Mouse (Mus musculus) liver, embryonic 13.5 days (tissue): Measurements from ENCODE around the gene Etl4. TPM values are rescaled to one million over a fixed set of nuclear protein-coding genes. Genes with fewer than 3 reads are reported as not detected.
"Not testable (repeated sequence)": the region's sequence is repeated elsewhere in the genome, so short reads cannot be mapped to it uniquely, and the experiment has no call there.

Source experiments
- ATAC-seq: fragments of 200-750 bp; cut with Nextera tagmentation; 2 replicates; pipeline ENCODE4 v1.8.0; 2017; ENCODE audit warnings: low read depth, mild to moderate bottlenecking, moderate number of reproducible peaks, moderate library complexity
- DNase-seq: peaks from one replicate; pipeline ENCODE4 v3.0.0; 2022
- H3K27ac ChIP-seq: fragments of 300-500 bp; sonication (generic); 2 replicates; pipeline ENCODE4 v1.5.1; 2015; ENCODE audit warnings: moderate library complexity, mild to moderate bottlenecking, inconsistent platforms
- H3K27me3 ChIP-seq: fragments of 300-500 bp; sonication (generic); 2 replicates; pipeline ENCODE4 v1.6.1; 2015; ENCODE audit warnings: mild to moderate bottlenecking, inconsistent platforms
- H3K36me3 ChIP-seq: fragments of 300-500 bp; sonication (generic); 2 replicates; pipeline ENCODE4 v1.6.1; 2015; ENCODE audit warnings: mild to moderate bottlenecking, inconsistent platforms
- H3K4me1 ChIP-seq: fragments of 300-500 bp; sonication (generic); replicated peaks from 2 replicates; pipeline ENCODE4 v1.6.1; 2015; ENCODE audit warnings: inconsistent platforms
- H3K4me2 ChIP-seq: fragments of 300-500 bp; sonication (generic); 2 replicates; pipeline ENCODE4 v1.6.1; 2015; ENCODE audit warnings: inconsistent platforms, mild to moderate bottlenecking, moderate library complexity
- H3K4me3 ChIP-seq: fragments of 300-500 bp; sonication (generic); replicated peaks from 2 replicates; pipeline ENCODE4 v1.5.1; 2015; ENCODE audit warnings: mild to moderate bottlenecking, inconsistent platforms
- H3K9ac ChIP-seq: fragments of 300-500 bp; sonication (generic); 2 replicates; pipeline ENCODE4 v1.6.1; 2015; ENCODE audit warnings: mild to moderate bottlenecking, inconsistent platforms
- H3K9me3 ChIP-seq: fragments of 300-500 bp; sonication (generic); replicated peaks from 2 replicates; pipeline ENCODE4 v1.6.1; 2016; ENCODE audit warnings: inconsistent platforms
- WGBS: fragments of 180-500 bp; shearing (Covaris S2); methylation state at CpG from one replicate; pipeline ENCODE4 v1.1.7; 2015; ENCODE audit not compliant: insufficient replicate concordance; 5-methylcytosine and 5-hydroxymethylcytosine counted together
- polyA plus RNA-seq: library from polyadenylated mRNA; unstranded; fragments of >200 nt; fragmentation: Nextera tagmentation; extraction: Ambion mirVana; gene quantifications from 2 replicates; pipeline ENCODE4 v1.2.1, GENCODE M21; 2015

The Etl4 gene
- polyA plus RNA-seq, 1 experiment from 2014 or later = 2.7 TPM

GRCm38 (mm10) chr2:20302517-20302916 is 392.9 kb downstream of the Etl4 start:
- H3K27me3 ChIP-seq = no peaks in the 10 kb centered on the region
- no peaks in the 10 kb centered on the region for H3K4me1 ChIP-seq
- WGBS = 76% methylated on average over 3 of the region's 3 CpGs
- no peak overlapping the region for H3K4me2 ChIP-seq
- no peaks in the 10 kb centered on the region for H3K36me3 ChIP-seq
- H3K9ac ChIP-seq = no peak overlapping the region
- H3K9me3 ChIP-seq = no peaks in the 10 kb centered on the region
- ATAC-seq (no peak), DNase-seq (no peak)
- H3K27ac ChIP-seq = no peak overlapping the region
- no peak overlapping the region for H3K4me3 ChIP-seq

- no peak overlapping the region for H3K27ac ChIP-seq
- DNase-seq = no peak
- WGBS = 33% methylated on average over 1 of the region's 1 CpGs
- H3K9ac ChIP-seq = no peak overlapping the region
- no peaks in the 10 kb centered on the region for H3K4me1 ChIP-seq
- no peak for ATAC-seq
- H3K36me3 ChIP-seq = no peaks in the 10 kb centered on the region
- H3K4me2 ChIP-seq = no peak overlapping the region
- no peaks in the 10 kb centered on the region for H3K27me3 ChIP-seq
- no peak overlapping the region for H3K4me3 ChIP-seq
- no peaks in the 10 kb centered on the region for H3K9me3 ChIP-seq
These were observed 415.4 kb downstream of the Etl4 start for GRCm38 (mm10) chr2:20324954-20325353.

GRCm38 (mm10) chr2:20336176-20336575 is 426.6 kb downstream of the Etl4 start:
- ATAC-seq = no peak
- H3K27ac ChIP-seq = no peak overlapping the region
- no peak overlapping the region for H3K9ac ChIP-seq
- no peak for DNase-seq
- H3K9me3 ChIP-seq = no peaks in the 10 kb centered on the region
- H3K27me3 ChIP-seq = no peaks in the 10 kb centered on the region
- H3K36me3 ChIP-seq = no peaks in the 10 kb centered on the region
- 73% methylated on average over 6 of the region's 6 CpGs for WGBS
- no peaks in the 10 kb centered on the region for H3K4me1 ChIP-seq
- H3K4me3 ChIP-seq = no peak overlapping the region
- H3K4me2 ChIP-seq = no peak overlapping the region

DNA sequence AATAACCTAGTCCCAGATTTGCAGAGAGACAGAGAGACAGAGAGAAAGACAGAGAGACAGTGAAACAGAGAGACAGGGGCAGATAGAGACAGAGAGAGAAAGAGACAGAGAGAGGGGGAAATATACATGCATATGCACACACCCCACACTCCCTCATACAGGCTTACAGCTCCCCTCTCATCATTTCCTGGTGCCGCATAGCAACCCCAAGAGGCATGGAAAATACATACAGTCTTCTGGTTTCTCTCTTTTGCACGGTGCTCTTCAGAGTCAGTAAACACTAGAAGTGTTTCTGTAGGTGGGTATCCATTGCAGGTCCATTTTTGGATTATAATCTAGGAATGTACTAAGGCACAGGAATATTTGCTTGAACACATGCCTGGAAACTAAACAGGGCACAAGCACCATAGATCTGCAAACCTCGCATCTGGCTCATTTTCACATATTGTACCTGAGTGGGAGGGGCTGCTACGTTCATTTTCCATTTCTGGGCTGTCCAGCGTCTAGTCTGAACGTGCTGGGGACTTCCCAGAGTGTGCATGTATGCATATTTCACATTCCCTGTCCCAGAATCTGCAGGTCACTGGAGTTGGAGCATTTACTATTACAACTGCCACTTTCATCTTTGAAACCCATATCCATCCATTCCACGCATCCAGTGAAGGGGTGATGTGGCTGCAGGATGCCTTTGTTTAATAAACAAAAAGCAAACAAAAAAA is 429.6 kb downstream of the Etl4 start:
- Histone ChIP-seq H3K4me3 (no peak overlapping the region), H3K9me3 (no peaks in the 10 kb centered on the region), H3K27me3 (no peaks in the 10 kb centered on the region), H3K4me2 (no peak overlapping the region), H3K4me1 (no peaks in the 10 kb centered on the region), H3K9ac (no peak overlapping the region), H3K27ac (no peak overlapping the region), H3K36me3 (no peaks in the 10 kb centered on the region)
- ATAC-seq = no peak
- 55% methylated on average over 7 of the region's 7 CpGs for WGBS
- no peak for DNase-seq

DNA sequence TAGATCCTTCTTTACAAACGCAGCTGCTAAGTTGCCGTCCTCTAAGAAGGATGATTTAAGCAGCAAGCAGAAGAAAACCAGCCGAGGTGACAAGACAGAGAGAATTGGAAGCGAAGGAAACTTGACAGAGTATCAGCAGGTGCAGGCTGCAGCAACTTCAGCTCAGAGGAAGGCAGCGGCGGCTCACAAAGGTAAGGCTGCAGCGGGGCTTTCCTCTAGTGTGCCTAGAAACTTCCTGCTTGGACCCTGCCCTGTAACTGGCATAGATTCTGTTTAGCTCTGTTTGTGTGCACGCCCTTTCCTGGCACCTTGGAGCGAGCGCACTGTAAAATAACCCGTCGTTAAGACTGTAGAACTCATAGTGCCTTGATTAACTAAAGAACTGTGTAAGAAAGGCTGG is 430.3 kb downstream of the Etl4 start:
- no peak for ATAC-seq
- no peaks in the 10 kb centered on the region for H3K4me1 ChIP-seq
- no peak for DNase-seq
- H3K27ac ChIP-seq = no peak overlapping the region
- H3K4me2 ChIP-seq = no peak overlapping the region
- WGBS = 28% methylated on average over 12 of the region's 12 CpGs
- no peak overlapping the region for H3K9ac ChIP-seq
- no peaks in the 10 kb centered on the region for H3K27me3 ChIP-seq
- H3K9me3 ChIP-seq = no peaks in the 10 kb centered on the region
- H3K36me3 ChIP-seq = no peaks in the 10 kb centered on the region
- no peak overlapping the region for H3K4me3 ChIP-seq

DNA sequence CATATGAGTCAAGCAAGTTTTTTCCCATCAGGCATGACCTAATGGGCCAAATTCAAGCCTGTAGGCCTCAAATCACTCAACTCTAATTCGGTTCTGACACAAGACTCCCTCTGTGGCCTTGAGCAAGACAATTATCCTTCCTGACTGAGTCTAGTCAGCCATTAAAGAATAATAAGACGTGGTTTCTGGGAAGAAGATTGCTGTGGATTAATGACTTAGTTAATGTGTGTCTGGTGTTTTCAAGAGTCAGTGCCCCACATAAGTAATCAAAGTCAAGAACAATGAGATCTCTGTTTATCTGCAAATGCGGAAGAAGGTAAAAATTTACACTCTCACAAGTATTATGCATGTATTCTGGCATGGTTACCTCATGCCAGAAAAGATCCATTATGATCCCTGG is 437.3 kb downstream of the Etl4 start:
- DNase-seq (no peak), ATAC-seq (no peak)
- Histone ChIP-seq H3K27ac (no peak overlapping the region), H3K9me3 (no peaks in the 10 kb centered on the region), H3K9ac (no peak overlapping the region), H3K4me1 (no peaks in the 10 kb centered on the region), H3K36me3 (no peaks in the 10 kb centered on the region), H3K27me3 (no peaks in the 10 kb centered on the region), H3K4me3 (no peak overlapping the region), H3K4me2 (no peak overlapping the region)
- 47% methylated on average over 3 of the region's 3 CpGs for WGBS

GRCm38 (mm10) chr2:20349268-20349667 is 439.7 kb downstream of the Etl4 start:
- H3K27ac ChIP-seq = no peak overlapping the region
- DNase-seq (no peak), ATAC-seq (no peak)
- no peaks in the 10 kb centered on the region for H3K27me3 ChIP-seq
- H3K36me3 ChIP-seq = no peaks in the 10 kb centered on the region
- WGBS = 73% methylated on average over 5 of the region's 5 CpGs
- H3K4me3 ChIP-seq = no peak overlapping the region
- no peaks in the 10 kb centered on the region for H3K4me1 ChIP-seq
- H3K9me3 ChIP-seq = no peaks in the 10 kb centered on the region
- H3K4me2 ChIP-seq = no peak overlapping the region
- no peak overlapping the region for H3K9ac ChIP-seq

DNA sequence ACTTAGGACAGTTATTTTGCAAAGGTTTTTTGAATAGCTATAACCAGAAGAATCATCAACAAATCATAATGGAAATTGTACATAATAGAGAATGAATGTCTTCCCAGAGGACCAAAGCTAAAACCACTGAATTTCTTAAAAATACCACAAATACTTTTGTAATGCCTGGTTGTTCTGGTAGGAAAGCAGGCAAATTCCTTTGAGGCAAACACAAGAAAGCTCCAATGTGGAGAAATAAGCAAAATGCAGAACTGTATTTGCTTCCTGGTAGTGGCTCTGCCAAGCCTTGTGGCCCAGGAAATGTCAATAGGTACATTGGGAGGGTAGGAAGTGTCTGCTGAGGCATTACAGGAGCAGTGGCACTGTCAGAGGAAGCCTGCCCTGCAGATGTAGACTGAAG is 443.2 kb downstream of the Etl4 start:
- Histone ChIP-seq H3K4me1 (no peaks in the 10 kb centered on the region), H3K9ac (no peak overlapping the region), H3K36me3 (no peaks in the 10 kb centered on the region), H3K9me3 (no peaks in the 10 kb centered on the region), H3K27ac (no peak overlapping the region), H3K4me3 (no peak overlapping the region), H3K27me3 (no peaks in the 10 kb centered on the region), H3K4me2 (no peak overlapping the region)
- DNase-seq = no peak
- no peak for ATAC-seq

GRCm38 (mm10) chr2:20377026-20377425 is 467.4 kb downstream of the Etl4 start:
- Histone ChIP-seq H3K4me3 (no peak overlapping the region), H3K27me3 (no peaks in the 10 kb centered on the region), H3K4me1 (no peaks in the 10 kb centered on the region), H3K9me3 (no peaks in the 10 kb centered on the region), H3K36me3 (no peaks in the 10 kb centered on the region), H3K27ac (no peak overlapping the region), H3K9ac (no peak overlapping the region), H3K4me2 (no peak overlapping the region)
- no peak for DNase-seq
- 45% methylated on average over 2 of the region's 2 CpGs for WGBS
- no peak for ATAC-seq

- ATAC-seq = not testable (repeated sequence)
These were observed 471.3 kb downstream of the Etl4 start for GRCm38 (mm10) chr2:20380874-20381273.

GRCm38 (mm10) chr2:20394083-20394482 is 484.5 kb downstream of the Etl4 start:
- Histone ChIP-seq H3K4me1 (no peaks in the 10 kb centered on the region), H3K4me2 (no peak overlapping the region), H3K9me3 (no peaks in the 10 kb centered on the region), H3K4me3 (no peak overlapping the region), H3K27me3 (no peaks in the 10 kb centered on the region), H3K36me3 (no peaks in the 10 kb centered on the region), H3K9ac (no peak overlapping the region), H3K27ac (no peak overlapping the region)
- no peak for ATAC-seq
- DNase-seq = no peak

More at GRCm38 (mm10) chr2:20380874-20381273, 471.3 kb downstream of the Etl4 start:
- H3K36me3 ChIP-seq, H3K27me3 ChIP-seq, H3K4me1 ChIP-seq, H3K4me3 ChIP-seq, H3K27ac ChIP-seq, H3K9ac ChIP-seq, H3K4me2 ChIP-seq, H3K9me3 ChIP-seq, DNase-seq: not testable (repeated sequence)
- WGBS = 76% methylated on average over 4 of the region's 8 CpGs

DNA sequence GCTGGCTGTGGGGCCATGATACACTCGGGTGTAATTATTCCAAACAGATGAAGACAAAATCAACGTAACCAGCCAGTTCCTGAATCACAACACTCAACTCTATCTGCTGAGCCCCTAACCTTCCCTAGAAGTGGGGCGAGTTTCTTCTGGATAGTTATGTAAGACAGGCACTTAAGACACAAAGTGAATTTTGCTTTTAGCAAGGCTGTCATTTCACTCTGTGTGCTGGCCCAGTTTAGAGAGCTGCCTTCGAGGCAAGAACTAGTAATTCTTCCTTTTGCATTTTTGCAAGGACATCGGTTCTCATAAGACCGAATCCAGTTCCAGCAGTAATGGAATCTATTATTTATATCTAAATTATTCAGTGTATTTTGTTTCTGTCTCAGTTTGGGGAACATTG is 487.4 kb downstream of the Etl4 start:
- Histone ChIP-seq H3K4me1 (no peaks in the 10 kb centered on the region), H3K27ac (no peak overlapping the region), H3K9me3 (no peaks in the 10 kb centered on the region), H3K9ac (no peak overlapping the region), H3K36me3 (no peaks in the 10 kb centered on the region), H3K4me3 (no peak overlapping the region), H3K27me3 (no peaks in the 10 kb centered on the region), H3K4me2 (no peak overlapping the region)
- DNase-seq (no peak), ATAC-seq (no peak)
- 71% methylated on average over 6 of the region's 6 CpGs for whole genome bisulfite sequencing
